Mouse (Mus musculus) induced T-regulatory cell, adult 2 months (primary cell): ENCODE data around the gene Zc3h13.
A peak's percentile ranks its signal among the peaks of the same experiment; 100 is the strongest.

Experiments
- DNase-seq: peaks from one replicate; pipeline ENCODE4 v3.0.0-alpha.2; 2012; ENCODE audit warnings: low read depth

The Zc3h13 gene

DNA sequence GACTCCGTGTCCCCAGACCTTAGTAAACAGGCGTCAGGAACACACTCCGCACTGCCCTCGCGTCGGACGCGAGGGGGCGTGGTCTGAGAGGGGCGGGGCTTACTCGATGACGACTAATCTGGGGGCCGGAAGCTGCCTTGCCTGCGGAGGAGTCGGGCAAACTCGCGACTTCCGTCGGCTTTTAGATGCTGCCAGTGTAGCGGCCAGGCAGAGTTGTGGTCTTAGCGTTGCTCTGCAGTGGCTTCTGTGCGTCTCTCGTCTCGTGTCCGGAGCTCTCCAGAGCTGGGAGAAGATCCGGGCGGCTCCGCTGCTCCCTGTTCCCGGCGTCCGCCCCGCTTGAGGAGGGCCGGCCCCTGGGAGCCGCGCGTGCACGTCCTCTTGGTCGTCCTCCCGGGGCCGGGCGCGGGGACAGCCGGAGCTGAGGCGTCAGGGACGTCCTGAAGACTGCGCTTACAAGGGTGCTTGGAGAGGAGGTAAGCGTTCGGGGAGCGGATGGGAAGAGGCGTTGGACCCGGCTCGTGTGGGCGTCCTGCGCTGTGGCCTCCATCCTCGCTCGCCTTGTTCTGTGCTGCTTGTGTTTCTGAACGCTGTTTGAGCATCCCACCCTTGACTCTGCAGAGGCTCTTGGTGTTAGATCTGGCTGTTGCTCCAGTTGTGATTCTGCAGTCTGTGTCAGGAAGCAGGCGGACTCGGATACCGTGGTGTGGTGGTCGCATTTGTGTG, at the start of gene Zc3h13:
TSS of gene Zc3h13 (plus strand) at position 181 of the 723 bp plus-strand sequence.
- peak; percentile 98 for DNase-seq

DNA sequence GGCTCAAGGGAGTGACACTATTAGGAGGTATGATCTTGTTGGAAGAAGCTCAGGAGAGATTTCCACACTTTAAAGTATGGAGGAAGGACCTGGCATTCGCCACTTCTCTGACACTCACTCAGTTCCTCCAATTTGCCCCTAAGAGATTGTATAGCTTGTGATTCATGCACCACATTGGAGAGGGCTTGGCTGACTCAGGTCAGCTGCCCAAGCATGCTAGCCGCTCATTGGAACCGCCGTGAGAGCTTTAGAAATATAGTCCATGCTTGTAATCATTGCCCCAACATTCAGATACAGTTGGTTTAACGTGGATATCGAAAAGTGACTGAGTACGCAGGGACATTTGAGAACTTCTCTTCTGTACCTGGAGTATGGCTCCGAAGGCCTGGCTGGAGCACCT, 48.6 kb upstream of the Zc3h13 start:
- DNase-seq: no peak

DNA sequence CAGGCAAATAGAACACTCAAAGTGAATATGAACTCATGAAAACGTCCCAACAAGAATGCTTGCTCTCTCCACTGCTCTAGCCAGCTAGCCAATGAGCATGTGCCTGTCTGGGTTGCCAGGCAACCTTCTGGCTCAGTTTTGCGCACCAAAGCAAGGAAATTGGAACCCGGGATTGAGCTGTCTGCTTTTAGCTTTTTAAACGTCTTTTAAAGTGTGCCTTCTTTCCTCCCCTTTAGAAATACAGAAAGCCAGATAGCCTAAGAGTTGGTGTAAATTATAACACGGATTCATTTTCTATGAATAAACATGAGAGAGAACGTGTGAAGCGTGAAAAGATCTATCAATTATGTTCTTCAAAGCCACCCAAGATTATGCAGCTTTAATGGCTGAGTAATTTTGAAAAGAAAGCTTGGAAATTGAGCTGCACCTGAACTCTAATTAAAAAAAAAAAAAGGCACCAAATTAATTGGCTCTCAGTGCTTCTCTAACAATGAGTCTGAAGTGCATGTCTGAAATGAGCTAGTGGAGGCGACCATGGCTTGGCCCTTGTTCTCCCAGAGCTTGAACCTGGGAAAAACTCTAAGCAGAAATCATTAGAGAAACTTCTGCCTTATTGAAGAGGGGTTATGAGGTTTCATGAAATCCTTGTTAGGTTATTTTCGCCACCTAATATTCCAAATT, 48.1 kb upstream of the Zc3h13 start:
- DNase-seq: no peak

DNA sequence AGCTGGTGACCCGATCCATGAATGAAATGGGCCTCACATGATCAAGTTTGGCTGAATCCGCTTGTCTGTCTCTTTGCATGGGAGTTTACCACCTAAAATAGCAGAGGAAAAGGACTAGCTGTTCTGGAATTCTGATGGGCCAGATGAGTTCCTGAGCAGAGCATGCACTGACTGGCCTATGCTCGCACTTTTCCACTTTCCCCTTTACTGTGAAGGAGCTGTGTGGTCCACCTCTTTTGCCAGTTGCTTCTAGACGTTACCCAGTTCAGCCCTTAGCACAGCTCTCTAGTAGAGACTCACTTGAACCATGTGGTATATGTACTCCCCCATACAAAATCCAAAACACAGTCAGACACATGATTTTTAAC, 47.6 kb upstream of the Zc3h13 start:
- DNase-seq: no peak

DNA sequence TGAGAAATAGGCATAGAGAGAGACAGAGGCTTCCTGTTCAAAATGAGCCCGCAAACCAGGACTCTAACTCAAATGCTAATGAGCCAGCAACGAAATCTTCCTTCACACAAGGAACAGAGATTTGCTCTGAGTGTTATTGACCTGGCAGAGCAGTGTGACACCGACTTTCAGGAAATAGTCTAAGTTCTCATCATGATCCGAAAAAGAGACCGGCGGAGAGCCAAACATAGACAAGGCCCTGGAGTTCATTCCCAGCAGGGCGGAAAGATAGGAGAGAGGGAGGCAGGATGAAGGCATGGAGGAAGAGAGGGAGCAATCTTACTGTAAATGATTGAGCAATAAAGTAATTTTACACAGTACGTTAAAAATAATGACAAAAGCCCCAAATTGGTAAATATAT, 47.1 kb upstream of the Zc3h13 start:
- DNase-seq: no peak

DNA sequence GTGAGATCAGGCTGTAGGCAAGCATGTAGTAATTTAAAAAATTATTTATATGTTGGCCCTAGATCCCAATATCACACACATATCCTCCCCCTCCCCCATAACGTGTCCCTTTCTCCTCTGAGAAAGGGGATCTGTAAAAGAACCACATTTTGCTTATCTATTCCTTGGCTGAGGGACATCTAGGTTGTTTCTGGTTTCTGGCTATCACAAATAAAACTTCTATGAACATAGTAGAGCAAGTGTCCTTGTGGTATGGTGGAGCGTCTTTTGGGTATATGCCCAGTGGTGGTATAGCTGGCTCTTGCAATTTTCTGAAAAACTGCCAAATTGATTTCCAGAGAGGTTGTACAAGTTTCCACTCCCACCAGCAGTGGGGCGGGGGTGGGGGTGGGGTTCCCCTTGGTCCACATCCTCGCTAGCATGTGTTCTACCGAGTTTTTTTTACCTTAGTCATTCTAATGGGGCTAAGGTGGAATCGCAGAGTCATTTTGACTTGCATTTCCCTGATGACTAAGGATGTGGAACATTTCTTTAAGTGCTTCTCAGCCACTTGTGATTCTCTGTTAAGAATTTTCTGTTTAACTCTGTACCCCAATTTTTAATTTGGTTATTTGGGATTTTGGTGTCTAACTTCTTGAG, 46.0 kb upstream of the Zc3h13 start:
- no peak for DNase-seq

DNA sequence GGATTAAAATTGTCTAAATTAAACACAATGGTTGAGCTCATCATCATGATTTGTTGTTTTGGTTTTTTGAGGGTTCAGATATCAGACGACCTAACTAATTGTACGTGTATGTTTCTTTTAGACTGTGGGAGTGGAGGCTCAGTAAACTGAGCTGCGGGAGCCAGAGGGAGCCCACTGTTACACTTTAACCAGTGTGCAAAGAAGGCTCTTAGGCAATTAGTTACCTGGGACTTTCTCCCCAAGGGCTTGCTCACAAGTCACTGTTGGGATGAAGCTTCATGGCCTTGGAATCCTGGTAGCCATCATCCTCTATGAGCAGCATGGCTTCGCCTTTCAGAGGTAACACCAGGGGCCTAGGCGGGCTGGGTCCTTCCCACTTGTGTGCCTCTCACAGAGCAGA, 42.1 kb upstream of the Zc3h13 start, which contains the start of gene Cpb2:
TSS of gene Cpb2 (plus strand) at position 201 of the 400 bp plus-strand sequence.
- DNase-seq: no peak

GRCm38 (mm10) chr14:75246024-75247000, 37.9 kb upstream of the Zc3h13 start:
- DNase-seq: no peak

- no peak for DNase-seq
Observed at GRCm38 (mm10) chr14:75250432-75250831, 33.7 kb upstream of the Zc3h13 start.

GRCm38 (mm10) chr14:75256521-75256920, 27.7 kb upstream of the Zc3h13 start:
- DNase-seq: peak; percentile 22

DNA sequence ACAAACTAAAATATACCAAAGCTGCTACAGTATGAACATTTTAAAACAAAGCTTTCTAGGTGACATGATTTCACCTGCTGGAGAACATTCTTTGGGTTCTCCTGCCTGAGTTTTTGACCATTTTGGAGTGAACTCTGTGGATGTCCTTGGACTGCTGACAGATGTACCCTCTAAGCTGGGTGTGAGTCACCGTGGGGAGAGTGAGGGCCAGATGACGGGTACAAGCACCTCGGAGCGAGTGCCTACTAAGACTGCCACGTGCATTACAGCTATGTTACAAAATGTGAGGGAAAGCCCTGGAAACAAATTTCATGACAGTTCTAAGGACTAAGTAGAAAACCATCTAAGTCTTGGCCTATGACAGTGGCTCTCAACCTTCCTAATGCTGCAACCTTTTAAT, 14.6 kb upstream of the Zc3h13 start:
- DNase-seq: no peak

- no peak for DNase-seq
Observed at GRCm38 (mm10) chr14:75279716-75280115, 4.5 kb upstream of the Zc3h13 start.

DNA sequence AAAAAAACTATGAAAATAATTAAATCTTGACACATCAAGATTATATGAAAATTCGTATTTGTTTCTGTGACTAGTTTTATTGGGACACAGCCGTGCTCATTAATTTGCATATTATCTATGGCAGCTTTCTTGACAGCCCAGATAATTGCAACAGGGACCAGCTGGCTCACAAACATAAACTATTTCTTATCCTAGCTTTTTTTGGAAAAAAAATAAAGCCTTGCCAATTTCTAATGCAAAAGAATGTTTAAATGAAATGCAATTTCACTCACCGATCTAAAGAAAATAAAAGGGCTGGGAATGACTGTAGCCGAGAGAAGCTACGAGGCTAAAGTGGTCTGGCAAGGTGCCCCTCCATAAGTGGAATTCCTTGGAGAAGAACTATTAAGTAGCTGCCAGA, 3.8 kb upstream of the Zc3h13 start:
- DNase-seq: no peak

DNA sequence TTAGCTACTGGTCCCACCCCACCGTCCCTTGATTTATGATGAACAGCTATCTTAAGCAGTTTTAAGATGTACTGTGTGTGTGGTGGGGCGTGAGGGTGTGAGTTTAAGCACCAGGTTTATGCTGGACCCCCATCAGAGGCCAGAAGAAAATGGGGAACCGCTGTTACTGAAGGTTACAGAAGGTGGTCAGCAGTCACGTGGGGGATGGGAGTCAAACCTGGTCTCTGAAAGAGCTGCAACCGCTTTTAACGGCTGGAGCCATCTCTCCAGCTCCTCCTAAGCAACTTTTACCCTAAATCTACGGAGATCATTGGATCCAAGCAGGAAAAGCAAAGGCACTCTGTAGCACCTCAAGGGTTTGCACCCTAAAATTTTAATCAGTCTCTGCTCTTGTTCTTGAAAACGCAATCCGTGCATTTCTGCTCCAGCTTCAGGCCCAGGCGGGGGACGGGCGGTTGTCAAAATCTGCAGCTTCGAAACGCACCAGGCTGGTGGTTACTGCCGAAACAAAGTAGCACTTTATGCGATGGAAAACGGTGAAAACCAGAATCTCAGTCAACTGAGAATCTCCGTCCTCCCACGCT, 472 bp upstream of the Zc3h13 start:
- DNase-seq: no peak

- DNase-seq: no peak
Observed at GRCm38 (mm10) chr14:75301081-75301480, 16.9 kb downstream of the Zc3h13 start.

- no peak for DNase-seq
Observed at GRCm38 (mm10) chr14:75303807-75304206, 19.6 kb downstream of the Zc3h13 start.

GRCm38 (mm10) chr14:75307855-75308254, 23.7 kb downstream of the Zc3h13 start:
- no peak for DNase-seq

DNA sequence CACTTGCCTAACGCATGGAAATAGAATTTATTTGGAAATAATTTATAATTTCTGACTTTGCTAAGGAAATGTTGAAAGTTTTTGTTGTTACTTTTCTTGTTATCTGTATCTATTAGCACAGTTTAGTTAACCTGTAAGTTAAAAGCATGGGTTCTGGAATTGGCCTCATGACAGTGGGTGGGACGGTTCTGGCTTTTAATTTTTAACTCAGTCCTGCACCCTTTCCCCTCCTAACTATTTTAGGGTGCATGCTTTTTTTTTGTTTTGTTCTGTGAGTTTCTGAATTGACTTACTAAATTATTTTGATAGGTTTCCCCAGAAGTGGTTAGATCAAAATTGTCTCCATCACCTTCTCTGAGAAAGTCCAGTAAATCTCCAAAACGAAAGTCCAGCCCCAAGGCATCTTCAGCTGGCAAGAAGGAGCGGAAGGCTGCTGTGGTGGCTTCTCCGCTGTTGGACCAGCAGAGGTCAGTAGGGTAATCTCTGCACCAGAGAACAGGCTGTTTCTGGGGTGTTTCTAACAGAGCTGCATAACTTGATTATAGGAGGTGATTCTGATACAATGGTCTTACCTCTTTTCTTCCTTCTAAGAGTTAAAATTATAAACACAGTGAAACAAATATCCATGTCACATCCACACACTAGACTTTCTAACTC, 25.3 kb downstream of the Zc3h13 start:
- no peak for DNase-seq

GRCm38 (mm10) chr14:75314484-75314883, 30.3 kb downstream of the Zc3h13 start:
- no peak for DNase-seq

DNA sequence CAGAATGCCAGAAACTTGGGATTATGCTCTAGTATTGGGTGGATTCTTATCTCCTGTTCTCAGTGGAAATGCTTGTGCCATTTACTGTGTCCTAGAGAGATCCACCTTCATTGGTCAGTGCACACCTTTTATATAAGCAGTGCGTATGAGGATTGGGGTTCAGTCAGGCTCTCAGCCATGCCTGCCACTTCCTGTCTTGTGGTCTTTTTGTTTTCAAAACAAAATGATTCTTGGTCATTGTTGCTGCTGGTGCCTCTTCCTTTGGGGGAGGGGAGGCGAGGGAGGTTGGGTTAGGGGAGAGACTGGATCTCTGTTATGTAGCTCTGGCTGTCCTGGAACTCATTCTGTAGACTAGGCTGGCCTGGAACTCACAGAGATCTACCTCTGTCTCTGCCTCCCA, 34.6 kb downstream of the Zc3h13 start:
- peak; percentile 37 for DNase-seq

DNA sequence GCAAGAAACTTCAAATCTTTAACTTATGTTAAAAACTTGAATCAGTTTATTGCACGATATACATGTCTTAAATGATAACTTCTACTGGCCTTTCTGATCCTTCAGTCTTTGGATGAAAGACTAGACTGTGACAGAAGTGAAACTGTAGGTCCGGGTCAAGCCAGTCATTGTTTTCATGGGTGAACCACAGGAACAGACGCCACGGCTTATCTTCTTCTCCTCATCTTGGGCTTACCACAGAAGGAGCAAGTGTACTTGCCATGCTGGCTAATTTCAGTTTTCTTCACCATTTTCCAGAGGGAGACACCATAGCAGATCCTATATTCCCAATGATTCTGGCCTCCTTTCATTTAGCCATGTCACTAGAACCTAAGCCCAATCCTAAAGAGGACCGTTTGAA, 36.1 kb downstream of the Zc3h13 start:
- DNase-seq: no peak
